Mouse (Mus musculus) stomach, postnatal 0 days (tissue): ENCODE results near the gene Skap2.

Source experiments
- CTCF ChIP-seq: IDR thresholded peaks from 2 replicates; pipeline ENCODE4 v1.5.1; 2016; ENCODE audit warnings: antibody characterized with exemption, low read depth, mild to moderate bottlenecking, moderate library complexity
- EP300 ChIP-seq: optimal IDR thresholded peaks from 2 replicates; pipeline ENCODE3; 2016; ENCODE audit warnings: antibody characterized with exemption

DNA sequence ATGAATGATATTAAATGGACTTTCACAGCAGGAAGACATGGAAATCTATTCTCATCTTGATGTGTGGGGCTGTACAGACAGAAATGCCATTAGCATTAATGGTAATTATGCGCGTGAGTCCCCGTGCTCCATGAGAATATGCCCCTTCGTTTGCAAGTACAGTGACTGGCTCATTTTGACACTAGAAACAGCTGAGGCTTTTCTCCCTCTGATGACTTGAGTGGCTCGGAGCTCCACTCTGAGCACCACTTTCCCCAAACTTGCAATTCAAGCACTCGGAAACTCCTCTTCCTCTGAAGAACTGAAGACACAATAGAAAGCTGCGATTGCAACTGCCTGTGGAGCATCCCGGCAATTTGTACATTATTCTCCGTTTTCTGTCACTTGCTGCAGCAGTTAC is 169.3 kb downstream of the Skap2 start:
- TF ChIP-seq CTCF (no peak), EP300 (no peak)
